Mouse (Mus musculus) embryo, embryonic 9.5 days (tissue): ENCODE measurements around the gene Stat6.

Experiments
- DNase-seq: peaks from one replicate; pipeline ENCODE4 v3.0.0-alpha.2; 2017; ENCODE audit errors: extremely low spot score

Stat6 gene

DNA sequence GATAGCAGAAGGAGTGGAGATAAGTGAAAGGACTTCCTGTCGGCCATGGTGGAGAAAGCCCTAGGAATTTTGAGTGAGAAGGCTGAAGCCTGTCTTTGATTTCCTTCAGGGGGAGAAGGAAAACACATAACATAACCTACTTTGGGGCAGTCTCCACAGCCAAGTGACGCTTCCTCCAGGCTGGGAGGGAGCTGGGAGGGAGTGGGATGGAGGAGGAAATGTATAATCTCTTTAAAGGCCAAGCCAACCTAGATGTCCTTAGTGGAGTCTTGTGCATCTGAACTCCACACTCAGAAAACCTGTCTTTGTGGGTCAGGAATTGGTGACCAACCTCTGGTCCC lies 27.8 kb upstream of the Stat6 start:
- no peak for DNase-seq

- no peak for DNase-seq
These were observed 27.2 kb upstream of the Stat6 start for GRCm38 (mm10) chr10:127615591-127615990.

DNA sequence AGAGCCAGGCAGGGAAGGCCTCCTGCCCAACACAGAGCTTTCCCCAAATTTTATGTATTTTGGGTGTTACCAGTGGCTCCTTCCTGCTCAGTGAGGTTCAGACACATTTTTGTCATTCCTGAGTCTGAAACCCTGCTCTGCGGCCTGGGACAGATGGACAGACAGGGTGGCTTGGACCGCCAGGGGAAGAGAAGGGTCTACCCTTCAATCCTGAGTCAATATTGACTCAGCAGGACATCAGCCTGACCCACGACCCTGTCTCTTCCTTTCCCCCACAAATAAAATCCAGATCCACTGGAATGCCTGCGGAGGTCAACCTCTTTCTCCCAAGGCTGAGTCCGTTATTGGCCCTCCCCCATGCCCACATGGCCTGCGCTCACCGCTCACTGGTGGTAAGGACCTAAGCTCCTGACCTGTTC lies 26.5 kb upstream of the Stat6 start:
- DNase-seq, result peak; percentile 66

DNA sequence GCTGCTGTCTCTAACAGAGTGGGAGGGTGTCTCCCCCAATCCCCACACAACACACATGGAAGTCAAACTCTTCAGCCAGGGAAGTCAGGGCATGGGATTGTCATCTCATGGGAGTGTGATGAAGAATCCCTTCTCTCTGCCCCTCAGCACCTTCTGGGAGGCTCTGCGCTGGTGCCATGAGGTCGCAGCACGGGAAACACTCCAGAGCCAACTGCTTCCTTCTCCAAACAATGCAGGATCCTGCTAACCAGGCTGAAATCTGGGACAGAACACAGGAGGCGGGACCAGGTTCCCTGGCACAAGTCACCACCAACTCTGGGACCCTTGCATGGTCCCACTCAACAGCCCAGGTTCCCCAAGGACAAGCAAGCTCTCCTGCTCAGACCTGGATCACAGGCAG lies 25.5 kb upstream of the Stat6 start:
- no peak for DNase-seq

DNA sequence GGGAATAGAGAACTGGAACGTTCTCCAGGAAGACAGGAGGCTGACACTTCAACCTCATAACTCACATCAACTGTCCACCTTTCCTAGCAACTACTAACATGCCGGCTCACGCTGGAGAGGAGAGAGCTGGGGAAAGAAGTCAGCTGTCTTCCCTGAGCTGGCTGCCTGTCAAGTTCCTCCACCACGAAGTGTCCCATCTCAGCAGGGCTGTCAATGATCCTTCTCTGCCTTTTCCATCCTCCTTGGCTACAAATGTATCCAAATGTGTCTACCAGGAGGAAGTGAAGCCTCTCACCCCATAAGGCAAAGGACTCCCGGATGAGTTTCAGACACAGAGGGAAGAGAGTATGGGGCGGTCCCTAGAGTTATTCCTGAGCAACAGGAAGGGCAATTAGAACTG lies 24.6 kb upstream of the Stat6 start:
- DNase-seq, result no peak

DNA sequence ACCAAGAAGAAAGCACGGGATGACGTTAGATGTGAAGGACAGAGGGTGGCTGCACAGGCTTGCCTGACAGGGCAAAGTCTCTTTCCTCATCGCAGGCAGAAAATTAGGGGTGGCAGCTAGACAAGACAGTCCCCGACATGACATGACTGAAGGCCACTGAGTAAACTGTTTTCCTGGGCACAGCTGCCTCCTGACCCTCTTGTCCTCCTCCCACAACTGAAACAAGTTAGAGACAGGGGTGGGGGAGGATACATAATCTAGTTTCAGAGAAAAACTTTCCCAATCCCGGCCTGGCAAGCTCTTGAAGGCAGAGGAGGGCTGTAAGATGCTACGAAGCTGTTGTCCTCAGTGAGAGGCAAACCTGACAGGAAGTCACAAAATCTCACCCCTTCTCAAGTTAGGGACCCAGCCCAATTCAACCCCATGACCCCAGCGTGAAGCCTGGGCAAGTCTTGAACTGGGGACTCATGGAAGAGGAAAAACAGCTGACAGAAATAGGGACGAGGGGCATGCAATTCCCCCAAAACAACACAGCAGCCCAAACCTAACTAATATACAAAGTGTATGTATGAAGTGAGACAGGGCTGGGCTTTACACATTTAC lies 23.6 kb upstream of the Stat6 start:
- no peak for DNase-seq

DNA sequence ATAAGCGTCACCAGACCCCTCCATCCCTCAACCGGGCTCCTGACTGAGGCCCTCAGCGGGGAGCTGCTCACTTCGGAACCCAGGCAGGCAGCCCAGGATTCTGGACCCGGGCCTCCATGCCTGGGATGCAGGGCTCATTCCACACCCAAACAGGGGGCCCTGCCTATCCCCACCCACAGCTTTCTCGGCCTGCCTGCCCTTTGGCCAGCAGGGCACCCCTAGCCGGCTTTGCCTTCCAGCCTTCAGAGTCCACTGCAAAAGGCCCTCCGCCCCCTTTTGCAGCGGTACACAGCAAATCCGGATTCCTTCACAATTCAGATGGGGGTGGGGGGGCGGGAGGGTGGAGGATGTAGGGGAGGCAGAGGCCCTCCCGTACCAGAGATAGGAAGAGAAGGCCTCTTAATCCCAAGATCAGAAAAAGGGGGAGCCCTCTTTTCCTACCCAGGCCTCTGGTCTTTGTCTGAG lies 22.8 kb upstream of the Stat6 start:
- DNase-seq, result peak; percentile 63

GRCm38 (mm10) chr10:127620406-127621190 lies 22.2 kb upstream of the Stat6 start, which contains the start of gene Lrp1:
Lrp1 (minus strand) TSS chr10:127621148.
- DNase-seq, result peak; percentile 81

DNA sequence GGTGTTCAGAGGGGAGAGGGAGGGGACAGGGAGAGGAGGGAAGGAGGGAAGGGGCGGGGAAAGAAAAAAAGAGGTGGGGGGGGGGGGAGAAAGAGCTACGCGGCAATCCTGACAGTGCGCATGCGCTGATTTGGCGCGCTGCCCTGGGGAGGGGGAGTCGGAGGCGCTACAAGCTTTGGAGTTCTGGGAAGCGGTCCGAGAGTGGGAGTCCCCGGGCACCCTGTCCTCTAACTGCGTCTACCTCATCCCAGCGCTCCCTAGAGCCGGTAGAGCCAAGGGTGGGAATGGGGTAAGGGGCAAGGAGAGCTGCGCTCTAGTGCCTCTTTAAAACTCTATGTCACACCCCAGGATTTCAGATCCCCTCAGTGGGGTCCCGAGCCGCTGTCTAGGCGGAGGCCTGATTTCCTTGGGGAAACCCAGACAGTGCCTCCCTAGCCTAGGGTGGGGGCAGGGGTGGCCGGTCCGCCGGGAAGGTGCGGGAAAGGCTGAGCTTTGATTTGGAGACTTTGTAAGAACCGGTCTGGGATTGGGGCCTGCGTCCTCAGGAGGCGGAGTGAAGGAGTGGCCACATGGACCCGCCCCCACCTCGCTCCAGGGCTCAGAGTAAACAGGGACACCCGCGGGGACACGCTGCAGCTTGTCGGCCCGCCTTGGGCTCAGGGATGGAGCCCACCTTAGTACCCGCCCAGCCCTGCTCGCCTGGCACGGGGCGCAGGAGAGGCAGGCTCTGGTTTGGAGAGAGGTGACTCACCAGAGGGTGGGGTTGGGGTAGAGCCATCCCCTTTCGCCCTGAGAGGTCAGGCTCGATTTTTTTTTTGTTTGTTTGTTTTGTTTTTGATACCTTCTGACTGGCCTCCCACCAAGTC lies 21.4 kb upstream of the Stat6 start:
- peak; percentile 92 for DNase-seq

DNA sequence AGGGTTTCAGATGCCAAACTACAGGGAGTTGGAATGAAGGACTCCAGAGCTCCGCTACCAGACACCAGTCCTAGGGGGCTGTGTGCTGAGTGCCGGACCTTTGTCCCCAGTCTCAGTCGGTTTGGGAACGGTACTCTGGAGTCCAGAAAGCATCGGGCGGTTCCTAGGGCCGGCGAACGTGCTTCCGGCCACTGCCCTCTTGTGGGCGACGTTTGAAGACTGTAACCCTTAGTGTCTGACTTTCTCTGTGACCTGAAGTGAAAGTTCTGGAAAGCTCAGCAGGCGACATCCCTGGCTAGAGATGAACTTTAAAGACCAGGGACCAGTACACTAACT lies 20.8 kb upstream of the Stat6 start:
- no peak for DNase-seq

DNA sequence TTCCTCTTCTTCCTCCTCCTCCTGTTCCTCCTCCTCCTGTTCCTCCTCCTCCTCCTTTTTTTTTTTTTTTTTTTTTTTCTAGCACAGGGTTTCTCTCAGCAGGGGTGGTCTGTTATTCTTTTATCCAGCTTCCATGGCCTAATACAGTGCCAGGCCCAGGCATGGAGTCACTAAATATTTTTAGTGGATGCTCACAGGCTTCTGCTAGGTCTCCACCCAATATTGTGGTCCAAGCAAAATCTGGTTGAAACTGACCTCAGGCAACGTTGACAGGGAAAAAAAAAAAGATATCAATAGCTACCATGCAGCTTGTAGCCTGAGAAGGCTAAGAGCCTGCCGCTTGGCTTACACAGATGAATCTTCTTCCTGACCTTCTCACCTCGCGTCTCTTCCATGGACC lies 20.1 kb upstream of the Stat6 start:
- DNase-seq, result no peak

DNA sequence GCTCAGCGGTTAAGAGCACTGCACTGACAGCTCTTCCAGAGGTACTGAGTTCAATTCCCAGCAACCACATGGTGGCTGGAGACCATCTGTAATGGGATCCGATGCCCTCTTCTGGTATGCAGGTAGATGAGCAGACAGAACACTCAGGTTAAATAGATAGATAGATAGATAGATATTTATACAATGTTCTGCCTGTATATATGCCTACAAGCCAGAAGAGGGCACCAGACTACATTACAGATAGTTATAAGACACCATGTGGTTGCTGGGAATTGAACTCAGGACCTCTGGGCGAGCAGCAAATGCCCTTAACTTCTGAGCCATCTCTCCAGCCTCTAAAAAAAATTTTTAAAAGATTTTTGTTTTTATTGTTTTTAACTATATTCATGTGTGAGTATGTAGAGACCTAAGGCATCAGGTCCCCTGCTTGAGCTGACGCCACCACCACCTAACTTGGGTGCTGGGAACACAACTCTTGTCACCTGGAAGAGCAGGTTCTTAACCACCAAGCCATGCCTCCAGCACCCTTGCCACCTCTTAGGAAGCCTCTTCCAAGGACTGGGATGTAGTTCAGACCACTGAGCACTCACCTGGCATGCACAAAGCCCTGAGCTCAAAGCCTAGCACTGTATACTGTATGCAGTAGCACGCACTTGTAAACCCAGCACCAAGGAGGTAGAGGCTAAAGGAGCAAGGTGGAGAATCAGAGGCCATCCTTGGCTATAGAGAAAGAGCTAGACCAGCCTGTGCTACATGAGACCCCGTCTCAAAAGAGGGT lies 19.2 kb upstream of the Stat6 start:
- DNase-seq, result no peak

- no peak for DNase-seq
These were observed 16.4 kb upstream of the Stat6 start for GRCm38 (mm10) chr10:127626433-127626832.

GRCm38 (mm10) chr10:127631261-127632214 lies 11.2 kb upstream of the Stat6 start:
- DNase-seq, result no peak

DNA sequence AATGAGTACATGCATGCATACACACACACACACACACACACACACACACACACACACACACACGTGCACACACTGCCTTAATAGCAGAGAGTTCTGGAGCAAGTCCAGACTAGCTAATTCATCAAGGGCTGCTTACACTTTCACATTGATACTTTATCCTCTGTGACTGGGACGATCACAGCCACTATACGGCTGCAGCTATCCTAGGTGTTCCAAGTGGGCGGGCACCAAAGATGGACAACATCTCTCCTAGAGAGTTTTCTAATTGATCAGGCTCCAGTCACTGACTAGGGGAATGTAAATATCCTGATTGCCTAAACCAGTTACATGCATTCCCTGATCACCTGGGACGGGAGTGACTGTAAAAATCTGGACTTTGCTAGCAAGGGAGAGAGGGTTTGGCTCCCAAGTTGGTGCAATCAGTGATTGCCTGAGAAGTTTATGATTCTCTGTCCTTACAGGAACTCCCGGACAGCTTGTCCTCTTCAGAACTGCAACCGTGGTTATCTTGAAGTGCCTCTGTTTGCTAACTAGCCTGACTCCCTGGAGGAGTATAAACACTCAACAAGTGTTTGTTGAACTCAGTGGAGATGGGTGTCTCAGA lies 10.0 kb upstream of the Stat6 start:
- no peak for DNase-seq

GRCm38 (mm10) chr10:127640421-127640820 lies 2.4 kb upstream of the Stat6 start:
- no peak for DNase-seq

GRCm38 (mm10) chr10:127641861-127642771 lies 670 bp upstream of the Stat6 start:
- DNase-seq, result peak; percentile 82

DNA sequence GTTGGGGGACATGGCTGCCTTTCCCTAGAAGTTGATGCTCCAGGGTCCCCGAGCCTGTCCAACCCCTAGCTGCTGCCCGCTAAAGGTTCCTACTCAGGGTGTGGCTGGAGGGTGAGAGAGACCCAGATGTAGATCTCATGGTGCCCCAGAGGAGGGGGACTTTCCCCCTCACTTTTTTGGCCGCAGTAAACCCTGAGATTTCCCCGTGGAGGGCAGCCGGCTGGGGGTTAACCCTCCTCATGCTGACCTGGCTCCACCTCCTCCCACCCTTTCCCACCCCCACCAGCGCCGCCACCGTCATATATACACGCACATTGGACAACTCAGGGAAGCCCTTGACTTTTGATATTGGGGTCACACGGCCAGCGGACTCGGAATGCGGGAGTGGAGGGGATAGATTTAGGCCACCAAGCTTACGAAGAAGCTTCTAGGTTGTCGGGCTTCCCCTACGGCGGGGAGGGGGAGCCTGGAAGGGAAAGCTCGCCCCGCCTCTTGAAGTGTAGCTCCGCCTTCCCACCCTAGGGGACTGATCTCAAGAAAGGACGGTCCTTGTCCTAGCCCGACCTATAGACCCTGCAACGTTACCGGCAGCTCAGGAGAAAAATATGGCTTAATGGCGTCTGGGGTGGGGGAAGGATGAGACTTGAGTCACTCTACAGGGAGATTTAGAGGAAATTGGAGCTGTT lies 910 bp downstream of the Stat6 start:
- DNase-seq, result peak; percentile 72

DNA sequence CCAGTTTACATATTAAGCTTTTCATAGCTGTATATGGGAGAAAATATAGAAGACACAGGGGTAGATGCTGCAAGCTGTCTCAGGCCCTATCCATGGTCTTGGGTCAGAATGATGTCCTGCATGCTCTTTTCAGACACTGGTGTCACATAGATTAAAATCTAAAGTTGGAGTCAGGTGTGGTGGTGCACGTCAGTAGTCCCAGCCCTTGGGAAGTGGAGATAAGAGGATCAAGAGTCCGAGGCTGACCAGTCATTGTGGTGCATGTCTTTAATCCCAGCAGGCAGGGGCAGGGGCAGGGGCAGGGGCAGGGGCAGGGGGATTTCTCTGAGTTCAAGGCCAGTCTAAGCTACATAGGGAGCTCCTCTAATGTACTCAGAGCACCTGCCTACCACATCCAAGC lies 3.0 kb downstream of the Stat6 start:
- no peak for DNase-seq
